Mouse (Mus musculus) limb, embryonic 14.5 days (tissue): ENCODE results near the gene Sema5a. TPM values are rescaled to one million over a fixed set of nuclear protein-coding genes. Genes with fewer than 3 reads are reported as not detected.

Experiments
- ATAC-seq: fragments of 200-750 bp; cut with Nextera tagmentation; 2 replicates; pipeline ENCODE4 v1.8.0; 2017; ENCODE audit warnings: low read depth, moderate number of reproducible peaks, moderate TSS enrichment; ENCODE audit not compliant: low FRiP score
- DNase-seq: peaks from one replicate; pipeline ENCODE4 v3.0.0-alpha.2; 2015; ENCODE audit warnings: low spot score
- H3K27ac ChIP-seq: fragments of 300-500 bp; sonication (generic); replicated peaks from 2 replicates; pipeline ENCODE4 v1.5.1; 2014; ENCODE audit warnings: low read depth, mild to moderate bottlenecking, low read length, moderate library complexity, mixed read lengths
- H3K27me3 ChIP-seq: fragments of 300-500 bp; sonication (generic); 2 replicates; pipeline ENCODE4 v1.6.1; 2014; ENCODE audit warnings: low read length, mixed read lengths; ENCODE audit not compliant: control insufficient read depth, insufficient read depth
- H3K36me3 ChIP-seq: fragments of 300-500 bp; sonication (generic); 2 replicates; pipeline ENCODE4 v1.6.1; 2014; ENCODE audit warnings: mild to moderate bottlenecking, low read length, moderate library complexity, mixed read lengths; ENCODE audit not compliant: control insufficient read depth, insufficient read depth
- H3K4me1 ChIP-seq: fragments of 300-500 bp; sonication (generic); 2 replicates; pipeline ENCODE4 v1.6.1; 2014; ENCODE audit warnings: antibody characterized with exemption, low read length, mixed read lengths; ENCODE audit not compliant: control insufficient read depth, insufficient read depth
- H3K4me2 ChIP-seq: fragments of 300-500 bp; sonication (generic); replicated peaks from 2 replicates; pipeline ENCODE4 v1.6.1; 2014; ENCODE audit warnings: low read depth, mild to moderate bottlenecking, low read length, moderate library complexity; ENCODE audit not compliant: severe bottlenecking
- H3K4me3 ChIP-seq: fragments of 300-500 bp; sonication (generic); replicated peaks from 2 replicates; pipeline ENCODE4 v1.5.1; 2014; ENCODE audit warnings: low read length
- H3K9ac ChIP-seq: fragments of 300-500 bp; sonication (generic); 2 replicates; pipeline ENCODE4 v1.6.1; 2014; ENCODE audit warnings: mild to moderate bottlenecking, low read depth, low read length, moderate library complexity; ENCODE audit not compliant: severe bottlenecking
- H3K9me3 ChIP-seq: fragments of 300-500 bp; sonication (generic); 2 replicates; pipeline ENCODE4 v1.6.1; 2016; ENCODE audit warnings: low read length; ENCODE audit not compliant: control insufficient read depth
- POLR2A ChIP-seq: fragments of 200-500 bp; IDR thresholded peaks from 2 replicates; pipeline ENCODE4 v1.8.0; 2012; ENCODE audit warnings: inconsistent platforms, mild to moderate bottlenecking, moderate library complexity, borderline replicate concordance; ENCODE audit not compliant: insufficient read depth, insufficient read length; ENCODE audit errors: extremely low read depth
- WGBS: fragments of 180-500 bp; shearing (Covaris S2); extraction: QIAGEN DNeasy Blood & Tissue Kit; methylation state at CpG from one replicate; pipeline ENCODE4 v1.1.7; 2014; 5-methylcytosine and 5-hydroxymethylcytosine counted together
- polyA plus RNA-seq, 2 experiments: library from polyadenylated mRNA; depleted of rRNA in 1 of 2; stranded (reverse) in 1 of 2; unstranded in 1 of 2; fragments of >200 nt; fragmentation: Nextera tagmentation in 1 of 2; extraction: Ambion mirVana in 1 of 2; gene quantifications; 2 replicates each; pipeline versions ENCODE4 v1.2.1 to v1.2.3; 2012 to 2014

The Sema5a gene
- polyA plus RNA-seq, 2 experiments, result 33.0 to 36.6 TPM

GRCm38 (mm10) chr15:32356805-32357204 is 112.2 kb downstream of the Sema5a start:
- WGBS, result 84% methylated on average over 5 of the region's 5 CpGs
- H3K27me3 ChIP-seq, result no peaks in the 10 kb centered on the region
- H3K9ac ChIP-seq, result no peak overlapping the region
- no peaks in the 10 kb centered on the region for H3K4me1 ChIP-seq
- H3K9me3 ChIP-seq, result no peaks in the 10 kb centered on the region
- no peak overlapping the region for H3K4me3 ChIP-seq
- H3K27ac ChIP-seq, result no peak overlapping the region
- DNase-seq (no peak), ATAC-seq (no peak)
- H3K4me2 ChIP-seq, result no peak overlapping the region
- no peaks in the 10 kb centered on the region for H3K36me3 ChIP-seq
- no peak for TF ChIP-seq POLR2A

GRCm38 (mm10) chr15:32367841-32368240 is 123.2 kb downstream of the Sema5a start:
- no peak for TF ChIP-seq POLR2A
- no peaks in the 10 kb centered on the region for H3K9me3 ChIP-seq
- peaks cover 25% of the 10 kb centered on the region for H3K4me1 ChIP-seq
- no peaks in the 10 kb centered on the region for H3K27me3 ChIP-seq
- no peak overlapping the region for H3K27ac ChIP-seq
- DNase-seq (peak; percentile 73), ATAC-seq (no peak)
- H3K4me2 ChIP-seq, result no peak overlapping the region
- no peak overlapping the region for H3K9ac ChIP-seq
- H3K36me3 ChIP-seq, result no peaks in the 10 kb centered on the region
- 40% methylated on average over 4 of the region's 4 CpGs for WGBS
- H3K4me3 ChIP-seq, result no peak overlapping the region

GRCm38 (mm10) chr15:32370914-32371313 is 126.3 kb downstream of the Sema5a start:
- no peak overlapping the region for H3K27ac ChIP-seq
- no peaks in the 10 kb centered on the region for H3K9me3 ChIP-seq
- no peak overlapping the region for H3K4me3 ChIP-seq
- DNase-seq (peak; percentile 78), ATAC-seq (peak; percentile 75)
- peaks cover 25% of the 10 kb centered on the region for H3K4me1 ChIP-seq
- no peak overlapping the region; the same call in 1 of the 2 replicates for H3K4me2 ChIP-seq
- no peak for TF ChIP-seq POLR2A
- no peaks in the 10 kb centered on the region for H3K27me3 ChIP-seq
- H3K36me3 ChIP-seq, result no peaks in the 10 kb centered on the region
- H3K9ac ChIP-seq, result no peak overlapping the region
- 20% methylated on average over 6 of the region's 6 CpGs for WGBS

- H3K27me3 ChIP-seq, result no peaks in the 10 kb centered on the region
- peak; percentile 81 for ATAC-seq
- H3K4me1 ChIP-seq, result peaks cover 25% of the 10 kb centered on the region
- no peaks in the 10 kb centered on the region for H3K36me3 ChIP-seq
- no peaks in the 10 kb centered on the region for H3K9me3 ChIP-seq
- H3K27ac ChIP-seq, result peak overlapping the region; percentile 29; the same call in 1 of the 2 replicates
- DNase-seq, result peak; percentile 76
- H3K4me3 ChIP-seq, result no peak overlapping the region
- no peak overlapping the region for H3K9ac ChIP-seq
- 20% methylated on average over 6 of the region's 6 CpGs for WGBS
- TF ChIP-seq POLR2A, result no peak
- no peak overlapping the region for H3K4me2 ChIP-seq
Measured at GRCm38 (mm10) chr15:32371385-32371784, 126.8 kb downstream of the Sema5a start.

GRCm38 (mm10) chr15:32376326-32376725 is 131.7 kb downstream of the Sema5a start:
- Histone ChIP-seq H3K9me3 (no peaks in the 10 kb centered on the region), H3K4me2 (no peak overlapping the region), H3K4me3 (no peak overlapping the region), H3K27ac (no peak overlapping the region), H3K36me3 (no peaks in the 10 kb centered on the region), H3K9ac (no peak overlapping the region), H3K27me3 (no peaks in the 10 kb centered on the region), H3K4me1 (peaks cover 5% of the 10 kb centered on the region)
- no peak for TF ChIP-seq POLR2A
- ATAC-seq (no peak), DNase-seq (no peak)
- WGBS, result 77% methylated on average over 5 of the region's 5 CpGs

- Histone ChIP-seq H3K9me3 (no peaks in the 10 kb centered on the region), H3K36me3 (no peaks in the 10 kb centered on the region), H3K9ac (no peak overlapping the region), H3K27ac (no peak overlapping the region), H3K4me3 (no peak overlapping the region), H3K27me3 (no peaks in the 10 kb centered on the region), H3K4me2 (no peak overlapping the region), H3K4me1 (no peaks in the 10 kb centered on the region)
- ATAC-seq (no peak), DNase-seq (no peak)
- no peak for TF ChIP-seq POLR2A
- 79% methylated on average over 3 of the region's 3 CpGs for WGBS
Measured at GRCm38 (mm10) chr15:32377781-32378180, 133.2 kb downstream of the Sema5a start.
